Mouse (Mus musculus): ENCODE measurements around the gene Tead1. TPM values are rescaled to one million over a fixed set of nuclear protein-coding genes. Genes with fewer than 3 reads are reported as not detected.

Gene Tead1
- polyA plus RNA-seq, 1 experiment: 7.2 TPM

DNA sequence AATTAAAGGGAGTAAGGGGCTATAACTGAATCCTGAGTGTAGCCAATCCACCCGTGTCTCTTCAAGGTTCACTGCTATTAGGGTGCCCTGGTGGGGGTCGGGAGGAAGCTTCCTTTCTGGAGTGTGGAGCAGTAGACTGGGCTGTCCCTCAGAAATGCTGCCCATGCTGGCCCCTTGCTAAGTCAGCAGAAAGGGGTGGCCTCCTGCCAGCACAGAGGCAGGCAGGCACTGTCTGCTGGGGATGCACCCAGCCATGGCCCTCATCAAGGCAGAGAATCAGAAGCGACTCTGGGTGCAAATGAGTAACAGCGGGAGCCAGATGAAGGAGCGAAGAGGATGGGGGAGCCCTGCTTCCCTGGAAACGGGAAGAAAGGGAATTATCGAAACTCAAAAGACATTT, 161.2 kb downstream of the Tead1 start:
- WGBS: 73% methylated on average over 7 of the region's 7 CpGs
- H3K4me3 ChIP-seq (replicated peaks; ENCODE audit: insufficient read depth, low read depth, low read length): no peak overlapping the region
- H3K4me1 ChIP-seq (ENCODE audit: control insufficient read depth, insufficient read depth, low read length): no peaks in the 10 kb centered on the region
- TF ChIP-seq CTCF (IDR thresholded peaks at IDR 0.05; ENCODE audit: borderline replicate concordance, insufficient read depth, low read depth, low read length) (no peak), POLR2A (IDR thresholded peaks at IDR 0.05; ENCODE audit: borderline replicate concordance, insufficient read depth, low read length) (no peak)
- no peak overlapping the region for H3K27ac ChIP-seq (ENCODE audit: insufficient read depth, low read length)
- no peaks in the 10 kb centered on the region for H3K27me3 ChIP-seq (ENCODE audit: control insufficient read depth, insufficient read depth, low read length)
- DNase-seq: no peak

DNA sequence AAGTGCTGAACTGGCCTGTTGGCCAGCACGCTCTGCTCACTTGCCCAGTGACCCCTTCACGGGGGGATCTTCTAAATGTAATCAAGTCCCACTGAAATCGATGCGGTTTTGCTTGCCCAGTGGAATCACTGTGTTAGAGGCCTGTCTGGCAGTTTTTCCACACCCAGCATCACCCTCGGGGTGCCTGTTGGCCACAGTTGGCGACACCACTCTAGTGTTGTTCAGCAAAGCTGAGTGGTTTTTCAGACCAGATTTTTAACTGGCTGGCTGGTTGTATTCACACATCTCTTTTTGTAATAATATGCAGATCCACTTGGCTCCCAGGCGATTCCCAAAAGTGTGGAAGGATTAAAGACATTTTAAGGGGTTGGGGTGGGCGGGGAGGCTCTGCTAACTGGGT, 161.8 kb downstream of the Tead1 start:
- no peak for TF ChIP-seq CTCF (IDR thresholded peaks at IDR 0.05; ENCODE audit: borderline replicate concordance, insufficient read depth, low read depth, low read length)
- no peak for TF ChIP-seq POLR2A (IDR thresholded peaks at IDR 0.05; ENCODE audit: borderline replicate concordance, insufficient read depth, low read length)
- no peak overlapping the region for H3K27ac ChIP-seq (ENCODE audit: insufficient read depth, low read length)
- DNase-seq: peak in 1 of 2 experiments; percentile 18
- H3K4me3 ChIP-seq (replicated peaks; ENCODE audit: insufficient read depth, low read depth, low read length): no peak overlapping the region
- H3K27me3 ChIP-seq (ENCODE audit: control insufficient read depth, insufficient read depth, low read length): no peaks in the 10 kb centered on the region
- WGBS: 68% methylated on average over 8 of the region's 8 CpGs
- no peaks in the 10 kb centered on the region for H3K4me1 ChIP-seq (ENCODE audit: control insufficient read depth, insufficient read depth, low read length)

DNA sequence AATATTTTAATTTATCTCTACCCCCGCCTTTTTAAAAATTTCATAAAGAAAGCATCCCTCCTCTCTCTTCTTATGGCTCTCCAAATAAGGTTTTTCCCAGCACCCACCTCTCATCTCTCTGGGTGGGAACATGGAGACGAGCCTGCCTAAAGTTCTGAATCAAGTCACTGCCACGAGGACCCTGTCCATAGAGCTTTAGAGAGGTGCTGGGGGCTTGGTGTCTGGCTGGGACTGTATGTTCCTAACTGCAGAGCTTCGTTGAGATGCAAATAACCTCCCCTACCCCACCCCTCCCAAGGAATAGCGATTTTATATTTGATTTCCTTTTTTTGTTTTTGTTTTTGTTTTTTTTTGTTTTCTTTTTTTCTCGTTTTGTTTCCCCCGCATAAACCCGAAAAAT, 162.4 kb downstream of the Tead1 start:
- 54% methylated on average over 8 of the region's 8 CpGs for WGBS
- Histone ChIP-seq H3K27me3 (ENCODE audit: control insufficient read depth, insufficient read depth, low read length) (no peaks in the 10 kb centered on the region), H3K27ac (ENCODE audit: insufficient read depth, low read length) (no peak overlapping the region), H3K4me3 (replicated peaks; ENCODE audit: insufficient read depth, low read depth, low read length) (no peak overlapping the region), H3K4me1 (ENCODE audit: control insufficient read depth, insufficient read depth, low read length) (no peaks in the 10 kb centered on the region)
- DNase-seq: no peak
- TF ChIP-seq CTCF (IDR thresholded peaks at IDR 0.05; ENCODE audit: borderline replicate concordance, insufficient read depth, low read depth, low read length) (no peak), POLR2A (IDR thresholded peaks at IDR 0.05; ENCODE audit: borderline replicate concordance, insufficient read depth, low read length) (no peak)

DNA sequence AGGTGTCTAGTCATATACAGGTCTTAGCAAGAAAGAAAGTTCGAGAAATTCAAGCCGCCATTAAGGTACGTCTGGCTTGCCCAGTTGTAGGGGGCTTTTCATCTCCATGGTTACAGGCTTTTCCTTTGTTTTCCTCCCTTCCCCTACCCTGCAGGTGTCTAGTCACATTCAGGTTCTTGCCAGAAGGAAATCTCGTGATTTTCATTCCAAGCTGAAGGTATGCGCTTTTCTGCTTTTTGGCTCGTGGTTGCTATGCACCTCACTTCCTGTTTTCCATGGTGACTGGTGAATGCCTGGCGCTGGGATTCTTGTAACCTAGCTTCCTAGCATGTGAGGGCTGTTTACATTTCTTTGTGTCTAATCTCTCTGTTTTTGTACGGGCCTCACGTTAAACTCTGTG, 162.8 kb downstream of the Tead1 start:
- DNase-seq: no peak
- Histone ChIP-seq H3K27ac (ENCODE audit: insufficient read depth, low read length) (no peak overlapping the region), H3K27me3 (ENCODE audit: control insufficient read depth, insufficient read depth, low read length) (no peaks in the 10 kb centered on the region), H3K4me1 (ENCODE audit: control insufficient read depth, insufficient read depth, low read length) (no peaks in the 10 kb centered on the region), H3K4me3 (replicated peaks; ENCODE audit: insufficient read depth, low read depth, low read length) (no peak overlapping the region)
- TF ChIP-seq POLR2A (IDR thresholded peaks at IDR 0.05; ENCODE audit: borderline replicate concordance, insufficient read depth, low read length): no peak
- no peak for TF ChIP-seq CTCF (IDR thresholded peaks at IDR 0.05; ENCODE audit: borderline replicate concordance, insufficient read depth, low read depth, low read length)
- 43% methylated on average over 9 of the region's 9 CpGs for WGBS

DNA sequence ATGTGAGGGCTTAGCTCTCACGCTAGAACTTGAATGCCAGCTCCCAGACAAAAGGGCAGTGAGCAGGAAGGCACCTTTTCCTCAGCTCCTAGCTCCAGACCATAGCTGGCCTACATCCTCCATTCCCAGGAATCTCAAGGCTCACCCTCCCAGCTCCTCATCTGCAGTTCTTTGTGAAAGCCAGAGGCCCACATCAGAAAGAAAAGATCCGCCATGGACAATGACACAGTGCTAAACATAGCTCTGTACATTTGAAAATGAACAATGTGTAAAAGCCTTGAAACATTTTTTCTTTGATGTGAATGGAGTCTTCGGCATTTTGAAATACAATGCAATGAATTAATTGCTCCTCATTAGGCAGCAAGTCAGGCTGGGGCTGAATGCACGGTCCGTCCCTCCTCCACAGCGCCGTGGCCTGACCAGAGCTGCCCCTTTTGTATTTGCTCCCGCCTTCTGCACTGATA, 172.2 kb downstream of the Tead1 start:
- no peak for TF ChIP-seq CTCF (IDR thresholded peaks at IDR 0.05; ENCODE audit: borderline replicate concordance, insufficient read depth, low read depth, low read length)
- no peak for TF ChIP-seq POLR2A (IDR thresholded peaks at IDR 0.05; ENCODE audit: borderline replicate concordance, insufficient read depth, low read length)
- no peaks in the 10 kb centered on the region for H3K27me3 ChIP-seq (ENCODE audit: control insufficient read depth, insufficient read depth, low read length)
- no peak overlapping the region for H3K27ac ChIP-seq (ENCODE audit: insufficient read depth, low read length)
- no peak overlapping the region for H3K4me3 ChIP-seq (replicated peaks; ENCODE audit: insufficient read depth, low read depth, low read length)
- 91% methylated on average over 8 of the region's 8 CpGs for WGBS
- no peak for DNase-seq
- H3K4me1 ChIP-seq (ENCODE audit: control insufficient read depth, insufficient read depth, low read length): peaks cover 18% of the 10 kb centered on the region

DNA sequence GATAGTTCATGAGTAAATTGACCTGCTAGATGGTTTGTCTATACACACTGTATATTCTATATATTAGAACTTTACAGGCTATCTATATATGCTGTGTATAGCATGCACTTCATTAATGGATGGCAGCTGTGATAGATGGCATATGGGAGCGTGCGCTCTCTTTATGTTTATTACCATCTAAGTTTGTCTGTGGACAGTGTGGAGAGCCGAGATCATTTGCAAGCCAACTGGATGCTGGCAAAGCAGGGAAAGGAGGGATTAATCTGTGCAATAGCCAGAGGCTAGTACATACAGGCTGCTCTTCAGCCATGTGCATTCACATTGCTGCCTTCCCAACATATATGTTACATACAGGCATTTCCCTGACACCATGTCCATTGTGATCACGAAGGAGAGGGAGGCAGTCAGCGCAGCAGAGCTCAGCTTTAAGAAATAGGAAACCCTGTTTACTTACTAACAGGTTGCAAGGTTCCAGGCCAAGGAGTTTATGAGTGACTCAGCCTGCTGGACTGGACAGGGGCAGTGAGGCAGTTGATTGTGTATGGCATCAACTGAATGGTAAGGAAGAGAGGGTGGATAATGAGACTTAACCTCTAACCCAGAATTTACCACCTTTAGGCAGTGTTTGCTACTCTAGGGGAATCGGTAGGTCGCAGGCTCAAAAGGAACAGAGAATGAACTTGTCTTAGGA, 173.2 kb downstream of the Tead1 start:
- H3K27me3 ChIP-seq (ENCODE audit: control insufficient read depth, insufficient read depth, low read length): no peaks in the 10 kb centered on the region
- no peak for TF ChIP-seq CTCF (IDR thresholded peaks at IDR 0.05; ENCODE audit: borderline replicate concordance, insufficient read depth, low read depth, low read length)
- TF ChIP-seq POLR2A (IDR thresholded peaks at IDR 0.05; ENCODE audit: borderline replicate concordance, insufficient read depth, low read length): no peak
- 80% methylated on average over 7 of the region's 7 CpGs for WGBS
- no peak for DNase-seq
- H3K4me1 ChIP-seq (ENCODE audit: control insufficient read depth, insufficient read depth, low read length): peaks cover 25% of the 10 kb centered on the region
- H3K27ac ChIP-seq (ENCODE audit: insufficient read depth, low read length): no peak overlapping the region
- H3K4me3 ChIP-seq (replicated peaks; ENCODE audit: insufficient read depth, low read depth, low read length): no peak overlapping the region

DNA sequence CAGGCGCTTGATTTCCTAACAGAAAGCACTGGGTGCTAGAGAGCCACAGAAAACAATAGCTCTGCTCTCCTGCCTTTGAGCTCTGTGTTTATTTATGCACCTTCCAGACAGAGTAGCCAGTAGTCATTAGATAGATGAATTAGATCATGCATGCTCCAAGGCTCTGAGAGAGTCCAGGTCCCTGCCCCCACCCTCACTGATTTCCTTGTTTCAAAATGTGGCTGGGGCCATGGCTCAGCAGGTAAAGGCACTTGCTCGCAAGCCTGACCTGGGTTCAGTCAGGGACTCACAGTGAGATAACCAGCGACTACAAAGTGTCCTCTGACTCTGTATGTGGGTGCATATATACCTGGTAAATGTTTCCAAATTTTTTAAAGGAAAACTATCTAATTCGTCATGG, 174.7 kb downstream of the Tead1 start:
- WGBS: 93% methylated on average over 4 of the region's 4 CpGs
- peaks cover 25% of the 10 kb centered on the region for H3K4me1 ChIP-seq (ENCODE audit: control insufficient read depth, insufficient read depth, low read length)
- no peaks in the 10 kb centered on the region for H3K27me3 ChIP-seq (ENCODE audit: control insufficient read depth, insufficient read depth, low read length)
- no peak overlapping the region for H3K27ac ChIP-seq (ENCODE audit: insufficient read depth, low read length)
- TF ChIP-seq CTCF (IDR thresholded peaks at IDR 0.05; ENCODE audit: borderline replicate concordance, insufficient read depth, low read depth, low read length) (no peak), POLR2A (IDR thresholded peaks at IDR 0.05; ENCODE audit: borderline replicate concordance, insufficient read depth, low read length) (no peak)
- no peak overlapping the region for H3K4me3 ChIP-seq (replicated peaks; ENCODE audit: insufficient read depth, low read depth, low read length)
- no peak for DNase-seq

DNA sequence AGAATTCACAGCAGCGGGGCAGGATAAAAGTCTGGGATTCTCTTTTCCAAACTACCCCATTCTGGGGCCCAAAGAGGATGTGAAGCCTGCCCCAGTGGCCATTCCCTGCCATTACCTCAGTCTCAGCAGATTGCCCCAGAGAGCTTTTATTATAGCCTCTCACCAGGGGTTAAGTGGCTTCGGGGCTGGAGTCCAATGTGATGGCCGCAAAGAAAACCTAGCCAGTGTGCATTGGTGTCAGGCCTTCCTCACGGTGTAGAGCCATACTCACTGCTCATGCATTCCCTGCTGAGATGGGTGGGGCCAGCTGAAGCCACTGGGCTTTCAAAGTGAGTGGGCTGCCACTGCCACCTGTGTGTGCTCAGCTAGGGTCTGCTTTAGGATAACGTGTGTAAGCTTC, 175.4 kb downstream of the Tead1 start:
- DNase-seq: peak in 1 of 2 experiments; percentile 40
- H3K4me1 ChIP-seq (ENCODE audit: control insufficient read depth, insufficient read depth, low read length): peaks cover 25% of the 10 kb centered on the region
- 39% methylated on average over 5 of the region's 5 CpGs for WGBS
- no peak overlapping the region for H3K27ac ChIP-seq (ENCODE audit: insufficient read depth, low read length)
- H3K4me3 ChIP-seq (replicated peaks; ENCODE audit: insufficient read depth, low read depth, low read length): no peak overlapping the region
- H3K27me3 ChIP-seq (ENCODE audit: control insufficient read depth, insufficient read depth, low read length): no peaks in the 10 kb centered on the region
- TF ChIP-seq CTCF (IDR thresholded peaks at IDR 0.05; ENCODE audit: borderline replicate concordance, insufficient read depth, low read depth, low read length) (no peak), POLR2A (IDR thresholded peaks at IDR 0.05; ENCODE audit: borderline replicate concordance, insufficient read depth, low read length) (no peak)
